Mouse (Mus musculus) spleen, adult 18-20 months (tissue): ENCODE results near the gene Snx33.
"Not testable (repeated sequence)": the region's sequence is repeated elsewhere in the genome, so short reads cannot be mapped to it uniquely, and the experiment has no call there.

ENCODE experiments used
- DNase-seq, 2 experiments: peaks; one replicate each; pipeline ENCODE4 v3.0.0; 2022; ENCODE audit warnings: mixed read lengths in 2 of 2

The Snx33 gene

GRCm38 (mm10) chr9:56928041-56928811 lies at the start of gene Snx33:
Snx33 (minus strand) TSS chr9:56928371.
- peak; percentile 75 to 87 for DNase-seq

- no peak for DNase-seq
Observed at GRCm38 (mm10) chr9:56975199-56975598, 47.0 kb upstream of the Snx33 start.

GRCm38 (mm10) chr9:56973960-56974524 lies 45.9 kb upstream of the Snx33 start:
- no peak for DNase-seq

DNA sequence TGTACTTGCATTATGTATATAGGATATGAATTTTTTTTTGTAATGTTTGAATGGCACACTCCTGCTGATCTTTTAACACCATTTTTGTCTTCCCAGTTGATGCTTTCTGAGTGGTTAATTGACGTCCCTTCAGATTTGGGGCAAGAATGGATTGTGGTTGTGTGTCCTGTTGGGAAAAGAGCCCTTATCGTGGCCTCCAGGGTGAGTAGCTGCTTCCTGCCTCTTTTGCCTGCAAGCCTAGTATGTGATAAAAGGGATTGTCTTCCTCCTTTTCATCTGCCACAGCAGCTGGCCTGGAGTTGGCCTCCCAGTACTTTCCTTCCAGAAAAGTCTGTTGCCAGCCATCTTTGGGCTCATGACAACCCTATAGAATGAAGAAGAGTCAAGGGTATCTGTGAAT lies 42.0 kb upstream of the Snx33 start:
- DNase-seq, result no peak

GRCm38 (mm10) chr9:56961591-56961990 lies 33.4 kb upstream of the Snx33 start:
- DNase-seq, result no peak

DNA sequence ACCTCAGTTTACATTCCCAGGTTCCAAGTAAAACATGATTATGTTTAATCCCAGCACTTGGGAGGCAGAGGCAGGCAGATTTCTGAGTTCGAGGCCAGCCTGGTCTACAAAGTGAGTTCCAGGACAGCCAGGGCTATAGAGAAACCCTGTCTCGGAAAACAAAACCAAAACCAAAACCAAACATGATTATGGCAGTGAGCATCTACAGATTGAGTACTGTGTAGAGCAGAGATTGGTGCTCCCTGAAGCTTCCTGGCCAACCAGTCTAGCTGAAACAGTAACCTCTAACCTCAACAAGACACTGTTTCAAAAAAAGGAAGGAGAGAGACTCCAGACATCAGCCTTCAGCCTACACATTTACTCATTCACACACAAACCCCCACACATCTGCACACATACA lies 30.5 kb upstream of the Snx33 start:
- no peak for DNase-seq

DNA sequence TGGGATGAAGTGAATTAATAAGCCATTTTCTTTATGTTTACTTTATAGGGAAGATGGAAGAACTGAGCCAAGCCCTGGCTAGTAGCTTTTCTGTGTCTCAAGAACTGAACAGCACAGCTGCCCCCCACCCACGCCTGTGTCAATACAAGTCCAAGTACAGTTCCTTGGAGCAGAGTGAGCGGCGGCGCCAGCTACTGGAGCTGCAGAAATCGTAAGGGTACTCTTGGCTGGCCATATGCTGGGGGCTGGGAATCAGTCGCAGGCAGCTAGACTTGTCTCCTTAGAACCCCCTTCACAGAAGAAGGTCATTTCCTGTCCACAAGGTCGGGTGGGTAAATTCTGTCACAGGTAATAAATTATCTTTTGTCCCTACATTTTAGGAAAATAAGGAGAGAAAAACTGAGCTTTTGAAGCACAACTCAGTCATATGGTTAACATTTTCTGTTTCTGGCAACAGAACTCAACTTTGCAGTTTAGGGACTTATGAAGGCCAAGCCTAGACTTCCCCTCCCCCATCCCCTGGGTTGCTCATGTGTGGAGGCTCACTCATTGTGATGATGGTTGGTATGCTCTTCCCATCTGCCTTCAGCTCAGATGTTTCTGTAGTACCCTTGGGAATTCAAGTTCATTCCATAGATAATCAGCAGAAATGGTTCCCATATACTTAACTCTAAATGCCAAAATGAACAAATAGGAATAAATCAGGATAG lies 28.9 kb upstream of the Snx33 start:
- DNase-seq, result no peak

GRCm38 (mm10) chr9:56953562-56953961 lies 25.4 kb upstream of the Snx33 start:
- DNase-seq, result no peak

GRCm38 (mm10) chr9:56950414-56951400 lies 22.5 kb upstream of the Snx33 start, which contains the start of gene Snupn:
Snupn (plus strand) TSS chr9:56950878.
- peak; percentile 94 for DNase-seq

DNA sequence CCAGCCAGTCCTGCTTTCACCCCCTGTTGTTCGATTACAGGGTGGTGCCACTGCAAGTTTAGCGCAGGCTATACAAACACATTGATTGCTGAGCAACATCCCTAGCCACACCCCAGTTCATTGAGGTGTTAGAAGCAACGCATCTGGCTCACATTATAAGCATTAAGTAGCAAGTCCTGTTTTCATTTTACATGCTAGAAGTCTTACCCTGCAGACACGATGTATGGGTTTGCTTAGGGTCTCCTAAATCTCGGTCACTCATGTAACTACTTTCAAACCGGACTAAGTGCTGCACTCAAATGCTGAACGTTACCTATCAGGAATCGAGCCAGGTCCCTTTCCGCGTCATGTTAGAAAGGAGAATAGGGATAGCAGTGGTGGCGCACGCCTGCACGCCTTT lies 21.6 kb upstream of the Snx33 start:
- no peak for DNase-seq

- DNase-seq, result not testable (repeated sequence)
Observed at GRCm38 (mm10) chr9:56948699-56949098, 20.5 kb upstream of the Snx33 start.

DNA sequence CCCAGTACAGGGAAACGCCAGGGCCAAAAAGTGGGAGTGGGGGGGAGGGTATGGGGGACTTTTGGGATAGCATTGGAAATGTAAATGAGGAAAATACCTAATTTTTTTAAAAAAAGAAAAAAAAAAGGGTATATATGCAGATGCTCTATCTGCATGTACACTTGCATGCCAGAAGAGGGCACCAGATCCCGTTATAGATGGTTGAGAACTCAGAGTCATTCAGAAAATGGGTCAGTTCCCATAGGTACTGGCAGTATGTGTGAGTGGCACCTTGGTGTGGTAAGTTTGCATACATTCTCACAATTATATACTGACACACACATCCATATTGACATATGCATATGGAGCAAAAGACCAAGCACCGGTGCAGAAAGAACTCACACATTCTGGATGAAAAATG lies 19.3 kb upstream of the Snx33 start:
- peak in 1 of 2 experiments; percentile 51 for DNase-seq

DNA sequence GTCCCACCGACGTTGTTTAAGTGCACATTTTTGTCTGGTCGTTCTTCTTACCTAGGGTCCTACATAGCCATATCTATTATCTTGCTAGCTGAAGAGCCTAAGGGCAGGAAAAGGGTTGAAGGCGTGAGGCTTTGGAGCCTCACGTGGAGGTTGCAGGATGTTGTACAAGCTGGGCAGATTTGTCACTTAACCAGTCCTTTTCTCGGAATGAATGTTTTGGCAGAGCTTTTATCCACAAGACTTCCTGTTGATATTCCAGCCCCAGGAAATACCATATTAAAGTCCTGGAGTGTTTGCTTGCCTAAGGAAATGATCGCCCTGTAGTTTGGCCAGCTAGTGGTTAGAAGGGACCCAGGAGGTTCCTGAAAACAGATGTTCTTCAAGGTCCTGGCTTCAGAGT lies 10.2 kb upstream of the Snx33 start:
- no peak for DNase-seq

GRCm38 (mm10) chr9:56937223-56938160 lies 9.3 kb upstream of the Snx33 start, which contains the start of gene Imp3:
Imp3 (plus strand) TSS chr9:56937475.
- peak; percentile 73 to 81 for DNase-seq

DNA sequence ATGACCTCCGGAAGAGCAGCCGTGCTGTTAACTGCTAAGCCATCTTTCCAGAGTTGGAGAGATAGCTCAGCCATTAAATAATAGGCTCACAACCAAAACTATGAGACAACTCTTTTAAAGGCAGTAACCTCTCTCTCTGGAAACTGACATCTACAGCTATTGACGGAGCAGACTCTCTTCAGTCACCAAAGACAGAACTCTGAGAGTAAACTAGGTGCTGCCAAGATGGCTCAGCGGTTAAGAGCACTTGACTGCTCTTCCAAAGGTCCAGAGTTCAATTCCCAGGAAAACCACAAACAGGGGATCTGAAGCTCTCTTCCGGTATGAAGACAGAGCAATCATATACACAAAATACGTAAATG lies 8.7 kb upstream of the Snx33 start:
- DNase-seq, result no peak

DNA sequence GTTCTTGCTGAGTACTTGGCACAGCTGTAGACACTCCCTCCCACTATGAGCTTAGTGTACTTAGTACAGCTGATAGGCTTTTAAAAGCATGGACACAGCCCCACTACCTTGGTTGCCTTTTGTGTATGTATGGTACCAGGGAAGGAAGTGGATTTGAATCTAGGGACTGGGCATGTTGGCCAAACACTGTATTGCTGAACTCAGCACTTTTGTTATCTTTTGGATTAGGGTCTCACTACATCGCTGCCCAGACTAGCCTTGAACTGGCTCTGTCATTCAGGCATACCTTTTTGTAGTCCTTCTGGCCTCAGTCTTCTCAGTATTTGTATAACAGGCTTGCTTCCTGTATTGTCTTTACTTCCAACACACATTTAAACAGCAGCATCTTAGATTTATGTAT lies 2.4 kb upstream of the Snx33 start:
- no peak for DNase-seq

DNA sequence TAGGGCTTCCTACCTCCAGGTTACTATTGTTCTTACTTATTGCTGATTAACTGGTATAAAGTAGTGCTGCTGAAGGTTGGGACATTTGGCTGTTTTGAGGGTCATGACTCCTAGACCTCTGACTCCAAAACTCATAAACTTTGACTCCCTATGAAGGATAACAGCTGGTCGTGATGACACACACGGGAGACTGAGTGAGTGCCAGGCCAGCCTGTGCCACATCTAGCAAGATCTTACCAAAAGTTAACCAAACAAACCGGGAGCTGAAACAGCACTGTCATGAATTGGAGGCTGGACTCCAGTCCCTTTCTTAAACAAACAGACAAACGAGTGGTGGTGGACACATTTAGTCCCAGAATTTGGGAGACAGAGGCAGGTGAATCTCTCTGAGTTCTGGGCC lies 1.3 kb upstream of the Snx33 start:
- DNase-seq, result no peak

- DNase-seq, result peak in 1 of 2 experiments; percentile 23
Observed at GRCm38 (mm10) chr9:56927191-56928012, 769 bp downstream of the Snx33 start.

DNA sequence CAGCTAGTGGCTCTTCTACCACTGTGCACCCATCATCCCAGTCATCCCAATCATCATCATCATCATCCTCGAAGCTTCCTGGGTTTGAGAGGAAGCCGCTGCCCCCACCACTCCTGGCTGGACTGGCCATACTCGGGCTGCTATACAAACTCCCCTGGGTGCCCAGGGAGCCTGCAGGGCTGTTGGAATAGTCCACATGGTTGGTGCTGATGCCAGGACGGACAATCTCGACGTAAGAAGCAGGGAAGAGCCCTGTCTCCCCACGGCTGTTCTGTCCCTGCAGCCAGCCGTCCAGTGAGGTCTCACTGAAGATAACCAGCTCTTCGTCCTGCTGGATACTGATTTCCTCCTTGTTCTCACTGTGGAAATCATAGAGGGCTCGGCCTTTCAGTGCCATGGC lies 1.8 kb downstream of the Snx33 start:
- DNase-seq, result no peak

DNA sequence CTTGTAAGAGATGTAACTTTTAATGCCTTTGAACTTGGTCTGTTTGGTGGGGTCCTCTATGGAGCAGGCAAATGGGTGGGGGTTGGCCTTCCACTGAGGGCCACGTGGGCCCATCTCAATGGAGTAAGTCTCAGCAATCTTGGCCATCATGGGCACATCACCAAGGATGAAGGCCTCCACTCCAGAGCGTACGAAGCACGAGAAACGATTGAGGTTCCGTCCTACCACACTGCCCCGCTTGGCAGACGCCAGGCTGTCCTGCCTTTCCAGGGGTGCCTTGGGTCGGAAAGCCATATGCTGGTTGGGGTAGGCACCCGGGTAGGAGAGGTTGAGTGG lies 2.2 kb downstream of the Snx33 start:
- DNase-seq, result no peak
